Mouse (Mus musculus) layer of hippocampus, adult 9-10 months (tissue): ENCODE data around the gene Rxfp3.
"Not testable (repeated sequence)": the region's sequence is repeated elsewhere in the genome, so short reads cannot be mapped to it uniquely, and the experiment has no call there.

Experiments used
- DNase-seq: peaks from one replicate; pipeline ENCODE4 v3.0.0; 2022; ENCODE audit warnings: low spot score

Gene Rxfp3

DNA sequence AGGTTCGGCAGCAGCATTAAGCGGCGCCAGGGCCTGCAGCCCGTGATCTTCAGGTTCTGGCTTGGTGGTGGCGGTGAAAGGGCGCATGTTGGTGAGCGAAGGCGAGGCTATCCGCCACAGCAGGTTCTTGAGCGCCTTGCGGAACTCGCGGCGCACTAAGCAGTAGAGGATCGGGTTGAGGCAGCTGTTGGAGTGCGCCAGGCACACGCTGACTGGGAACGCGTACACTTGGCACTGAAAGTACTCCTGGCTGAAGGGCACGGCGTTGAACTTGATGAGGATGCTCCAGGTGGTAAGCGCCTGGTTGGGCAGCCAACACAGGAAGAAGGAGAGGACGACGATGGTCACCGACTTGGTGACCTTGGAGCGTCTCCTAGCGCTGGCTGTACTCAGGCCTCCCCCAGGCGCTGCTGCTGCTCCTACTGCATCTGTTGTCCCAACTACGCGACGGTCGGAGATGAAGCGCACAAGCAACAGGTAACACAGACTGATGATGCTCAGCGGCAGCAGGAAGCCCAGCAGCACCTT is 1.8 kb downstream of the Rxfp3 start:
- DNase-seq: no peak

DNA sequence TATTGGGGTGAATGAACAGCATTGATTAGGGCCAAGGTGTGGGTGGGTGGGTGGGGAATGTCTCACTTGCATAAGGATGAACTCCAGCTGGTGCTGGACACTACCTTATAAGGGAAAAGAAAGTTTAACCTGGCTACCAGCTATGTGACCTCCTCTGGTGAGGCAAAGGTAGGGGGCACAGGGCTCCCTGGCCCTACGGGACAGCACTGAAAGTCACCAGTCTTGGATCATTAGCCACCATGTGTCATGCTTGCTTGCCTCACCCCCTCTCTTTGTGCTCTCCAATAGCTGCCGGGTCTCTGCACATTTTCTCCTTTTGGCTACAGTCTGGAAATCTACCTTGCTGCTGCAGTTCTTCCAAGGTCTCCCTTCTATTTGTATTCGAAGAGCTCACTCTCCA is 7.6 kb downstream of the Rxfp3 start:
- no peak for DNase-seq

DNA sequence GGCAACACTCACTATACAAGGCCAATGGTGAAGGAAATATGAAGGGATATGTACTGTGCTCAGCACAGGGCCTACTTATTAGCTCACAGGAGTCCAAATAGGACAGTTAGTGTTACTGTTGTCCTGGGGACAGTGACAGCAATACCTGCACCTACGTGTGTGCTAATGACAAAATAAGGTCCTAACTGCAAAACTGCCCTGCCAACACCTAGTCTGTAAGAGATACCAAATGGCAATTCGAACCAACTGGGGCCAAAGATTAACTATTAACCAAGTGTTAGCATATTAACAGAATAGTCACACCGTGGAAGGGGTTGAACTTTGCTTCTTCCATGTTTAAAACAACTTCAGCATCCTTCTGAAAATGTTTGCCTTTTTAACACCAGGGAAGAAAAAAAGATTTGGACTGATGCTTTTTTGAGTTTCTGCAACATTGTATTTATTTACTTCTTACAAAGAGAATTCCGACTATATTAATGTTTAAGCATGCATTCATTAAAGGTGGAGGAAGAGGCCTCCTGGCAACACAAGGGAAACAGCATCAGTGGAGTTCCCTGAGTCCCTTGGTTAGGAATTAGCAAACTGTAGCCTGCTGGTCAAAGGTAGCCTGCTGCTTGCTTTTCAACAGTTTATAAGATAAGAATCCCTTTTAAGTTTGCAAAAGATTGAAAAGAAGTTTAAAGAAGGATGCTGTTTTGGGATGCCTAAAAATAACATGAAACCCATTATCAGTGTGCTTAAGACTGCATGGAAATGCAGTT is 10.8 kb downstream of the Rxfp3 start:
- DNase-seq: no peak

DNA sequence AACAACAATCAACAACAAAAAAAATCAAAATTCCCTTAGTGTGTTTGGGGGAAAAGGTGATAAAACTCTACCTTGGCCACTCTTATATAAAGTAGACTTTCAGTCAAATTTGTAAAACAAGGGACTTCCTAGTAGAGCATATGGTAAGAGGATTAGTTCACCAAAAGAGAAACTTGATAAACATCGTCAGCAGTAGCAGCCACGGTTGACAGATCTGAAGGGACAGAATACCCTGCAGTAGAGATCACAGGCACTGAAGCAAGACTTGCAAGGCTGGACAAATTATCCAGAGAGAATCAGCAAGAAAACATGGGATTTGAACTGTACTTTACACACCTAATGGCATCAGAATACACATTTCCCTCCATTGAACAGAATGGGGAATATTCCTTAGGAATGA is 22.9 kb downstream of the Rxfp3 start:
- no peak for DNase-seq

DNA sequence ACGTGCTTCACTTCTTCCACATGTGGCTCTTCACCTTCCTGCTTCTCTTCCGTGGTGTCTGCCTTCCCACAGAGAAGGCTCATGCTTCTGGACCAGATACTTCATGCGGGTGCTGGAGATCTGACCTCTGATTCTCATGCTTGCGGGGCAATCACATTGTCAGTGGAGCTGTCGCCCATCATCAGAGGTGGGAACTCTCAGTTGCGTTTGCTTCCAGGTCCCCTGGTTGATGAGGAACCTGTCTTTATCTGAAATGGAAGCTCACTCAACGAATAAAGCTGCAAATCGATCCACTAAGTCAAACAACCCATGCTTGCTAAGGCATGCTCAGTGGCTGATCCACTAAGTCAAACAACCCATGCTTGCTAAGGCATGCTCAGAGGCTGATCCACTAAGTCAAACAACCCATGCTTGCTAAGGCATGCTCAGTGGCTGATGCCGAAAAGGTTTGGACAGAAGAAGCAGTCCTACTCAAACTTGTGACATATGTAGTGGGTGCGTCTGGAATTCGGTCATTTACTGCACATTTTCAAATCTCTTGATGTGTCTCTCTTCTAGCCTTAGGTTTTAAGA is 26.7 kb downstream of the Rxfp3 start:
- no peak for DNase-seq

DNA sequence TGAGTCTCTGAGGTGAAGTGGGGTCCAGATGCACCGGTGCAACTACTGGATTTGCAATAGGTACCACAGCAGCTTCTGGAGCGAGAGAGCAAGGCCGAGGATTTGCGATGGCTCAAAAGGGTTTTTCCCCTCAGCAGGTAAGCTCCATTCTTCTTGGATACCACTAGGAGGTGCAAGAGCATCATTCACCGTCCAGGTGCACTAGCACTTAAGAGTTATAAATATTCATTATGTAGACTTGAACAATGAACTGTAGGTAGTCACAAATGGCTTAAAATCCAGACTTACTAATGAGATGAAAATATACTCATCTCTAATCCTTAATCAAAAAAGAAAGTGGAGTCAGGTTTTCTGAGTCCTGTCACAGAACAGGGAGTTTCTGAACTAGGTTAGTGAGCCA is 29.0 kb downstream of the Rxfp3 start:
- DNase-seq: no peak

DNA sequence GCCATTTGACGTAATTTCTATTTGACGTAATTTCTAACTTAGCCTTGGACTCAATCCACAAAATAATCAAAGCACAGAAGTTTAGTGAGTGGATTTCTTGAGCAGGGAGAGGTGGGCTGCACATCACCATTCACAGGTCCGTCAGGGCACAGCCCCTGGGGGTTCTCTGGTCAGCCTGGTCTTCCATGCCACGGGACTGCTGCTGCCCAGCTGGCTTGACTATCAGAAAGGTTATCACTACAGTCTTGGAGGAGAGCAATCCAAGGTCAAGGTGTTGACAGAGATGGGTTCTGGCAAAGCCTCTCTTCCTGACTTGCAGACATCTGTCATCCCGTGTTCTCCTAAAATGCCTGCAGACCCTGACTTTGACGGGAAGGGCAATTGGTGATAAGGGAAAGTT is 33.1 kb downstream of the Rxfp3 start:
- DNase-seq: no peak

DNA sequence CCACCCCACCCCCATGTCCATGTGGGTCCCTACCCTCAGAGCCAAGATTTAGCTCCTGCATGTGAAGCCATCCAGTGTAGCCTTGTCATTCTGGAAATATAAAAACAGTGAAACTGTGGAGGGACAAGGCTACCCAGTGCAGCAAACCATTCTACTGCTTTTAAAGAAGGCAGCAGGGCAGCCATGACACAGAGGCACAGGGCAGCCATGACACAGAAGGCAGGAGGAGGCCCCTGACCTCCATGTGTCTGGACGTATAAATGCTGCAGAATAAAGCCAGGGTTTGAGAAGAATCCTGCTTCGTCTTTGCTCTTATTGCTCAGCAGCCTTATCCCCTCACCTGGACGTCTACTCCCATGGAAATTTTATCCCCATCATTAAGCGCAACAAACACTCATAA is 34.0 kb downstream of the Rxfp3 start:
- no peak for DNase-seq

DNA sequence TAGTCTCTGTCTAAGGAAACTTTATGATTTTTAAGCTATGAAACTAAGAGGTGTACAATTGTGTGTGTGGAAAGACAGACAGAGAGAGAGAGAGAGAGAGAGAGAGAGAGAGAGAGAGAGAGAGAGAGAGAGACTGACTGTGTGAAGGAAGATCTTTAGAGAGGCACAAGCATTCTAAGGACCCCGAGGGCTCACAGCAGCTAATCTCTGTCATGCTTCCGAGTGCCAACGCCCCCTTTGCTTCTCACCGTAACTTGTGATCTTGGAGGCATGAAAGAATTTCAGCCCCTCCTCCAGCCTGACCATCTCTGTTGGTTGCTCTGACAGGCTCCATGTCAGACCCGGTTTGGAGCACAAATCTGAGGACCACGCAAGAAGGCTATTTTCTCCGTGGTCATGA is 37.4 kb downstream of the Rxfp3 start, which contains the start of gene Slc45a2:
Gene Slc45a2, plus strand, starts transcription at position 301 of the 400 bp plus-strand sequence.
- DNase-seq: no peak

DNA sequence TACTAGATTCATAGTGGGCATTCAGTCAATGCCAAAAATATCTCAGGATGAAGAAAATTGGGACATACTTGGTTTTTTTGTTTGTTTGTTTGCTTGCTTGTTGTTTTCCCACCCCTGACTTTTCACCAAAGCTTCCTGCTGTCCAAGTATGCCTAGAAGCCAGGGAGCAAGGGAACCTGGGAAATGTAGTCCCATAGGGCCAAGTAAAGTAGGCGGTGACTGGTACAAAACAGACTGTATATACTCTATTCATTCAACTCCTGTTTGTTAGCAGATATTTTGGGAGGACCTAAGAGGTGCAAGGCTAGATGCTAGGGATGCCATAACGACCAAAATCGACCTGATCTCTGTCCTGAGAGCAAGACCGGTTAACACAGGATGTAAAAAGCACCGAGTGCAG is 38.0 kb downstream of the Rxfp3 start:
- no peak for DNase-seq

DNA sequence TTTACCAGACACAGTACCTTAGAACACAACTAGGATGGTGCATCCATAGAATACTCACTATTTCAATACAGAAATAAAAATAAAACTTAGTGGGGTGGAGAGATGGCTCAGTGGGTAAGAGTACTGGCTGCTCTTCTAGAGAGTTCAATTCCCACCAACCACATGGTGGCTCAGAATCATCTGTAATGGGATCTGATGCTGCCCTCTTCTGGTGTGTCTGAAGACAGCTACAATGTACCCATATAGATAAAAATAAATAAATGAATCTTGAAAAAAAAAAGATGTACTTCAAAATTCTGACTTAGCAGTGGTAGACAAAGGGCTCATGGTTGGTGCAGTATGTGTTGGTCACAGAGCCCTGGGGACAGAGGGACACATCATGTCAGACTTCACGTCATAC is 46.2 kb downstream of the Rxfp3 start:
- DNase-seq: no peak

DNA sequence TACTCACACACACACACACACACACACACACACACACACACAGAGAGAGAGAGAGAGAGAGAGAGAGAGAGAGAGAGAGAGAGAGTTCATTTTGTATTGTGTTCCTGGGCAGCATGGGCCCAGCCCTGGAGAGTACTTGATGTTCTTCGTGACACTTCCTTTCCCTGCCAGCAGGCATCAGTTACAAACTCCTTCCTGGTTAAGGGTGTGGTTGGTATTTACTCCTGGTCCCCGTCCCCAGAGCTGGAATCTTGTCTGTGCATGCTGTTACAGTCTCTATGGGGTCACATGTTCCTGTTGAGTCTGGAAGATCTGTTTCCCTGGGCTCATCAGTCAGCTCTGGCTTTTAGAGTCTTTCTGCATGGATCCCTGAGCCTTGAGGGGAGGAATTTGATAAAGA is 47.4 kb downstream of the Rxfp3 start:
- no peak for DNase-seq

DNA sequence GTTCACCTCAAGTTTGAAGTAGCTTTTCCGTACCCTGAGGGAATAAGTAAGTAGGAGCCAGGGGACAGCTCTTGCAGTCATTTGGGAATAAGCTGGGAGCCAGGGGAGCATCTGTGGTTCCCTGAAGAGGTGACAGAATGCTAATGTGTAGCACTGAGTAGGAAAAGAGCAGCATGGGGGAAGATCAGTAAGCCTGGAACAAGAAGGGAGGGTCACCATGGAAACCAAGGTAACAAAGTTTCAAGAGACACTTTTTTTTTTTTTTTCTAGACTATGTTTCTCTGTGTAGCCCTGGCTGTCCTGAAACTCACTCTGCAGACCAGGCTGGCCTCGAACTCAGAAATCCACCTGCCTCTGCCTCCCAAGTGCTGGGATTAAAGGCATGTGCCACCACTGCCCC is 51.3 kb downstream of the Rxfp3 start:
- DNase-seq: not testable (repeated sequence)

DNA sequence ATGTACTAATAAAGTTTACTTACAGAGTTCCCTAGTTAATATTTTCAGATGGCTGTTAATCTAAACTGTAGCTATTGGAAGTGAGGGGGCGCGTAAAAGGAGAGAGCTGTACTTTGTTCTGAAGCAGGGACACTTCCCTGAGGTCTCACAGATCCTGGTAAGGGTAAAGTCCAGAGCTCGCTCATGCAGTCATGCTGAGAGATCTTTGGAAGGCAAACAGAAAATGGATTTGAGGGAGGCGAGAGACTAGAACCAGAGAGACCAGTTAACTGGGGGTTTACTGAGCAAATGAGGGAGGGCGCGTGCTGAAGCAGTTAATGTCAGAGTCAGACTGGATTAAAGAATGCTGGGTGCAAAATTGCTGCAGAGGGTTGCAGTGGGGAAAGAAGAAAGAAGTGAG is 52.0 kb downstream of the Rxfp3 start:
- DNase-seq: no peak
